Mouse (Mus musculus) embryo, embryonic 10.5 days (tissue): ENCODE data around the gene Actrt2.
A peak's percentile ranks its signal among the peaks of the same experiment; 100 is the strongest.

Experiments used
- DNase-seq: peaks from one replicate; pipeline ENCODE4 v3.0.0-alpha.2; 2015; ENCODE audit warnings: low spot score

The Actrt2 gene

DNA sequence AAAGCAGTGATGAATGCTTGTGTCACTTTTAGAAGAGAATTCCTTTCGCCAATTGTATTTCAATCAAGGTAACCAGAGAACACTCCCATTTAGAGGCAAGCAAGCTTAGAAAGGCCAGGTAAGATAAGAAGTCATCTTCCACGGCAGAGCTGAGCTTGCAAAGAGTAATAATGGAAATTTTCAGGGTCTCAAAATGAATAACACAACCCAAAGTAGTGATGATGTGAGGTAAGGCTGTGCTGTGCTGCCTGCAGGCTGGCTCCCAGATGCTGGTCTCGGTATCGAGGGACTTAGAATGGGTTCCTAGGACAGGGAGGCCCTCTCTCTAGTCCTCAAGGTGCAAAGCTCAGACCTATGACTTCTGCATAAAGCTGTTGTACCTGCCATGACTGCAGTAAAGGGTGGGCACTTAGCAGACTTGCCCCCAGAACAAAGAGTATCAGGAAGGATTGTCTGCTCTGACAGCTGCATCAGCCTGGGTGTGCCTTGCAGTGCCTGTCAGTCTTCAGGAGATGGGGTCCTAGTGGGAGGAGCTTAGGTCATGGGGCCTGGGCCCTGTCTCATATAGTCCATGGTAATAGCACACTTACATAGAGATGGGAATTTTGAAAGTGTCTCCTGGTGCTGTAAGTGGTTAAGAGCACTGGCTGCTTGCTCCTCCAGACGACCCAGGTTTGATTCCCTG, 15.5 kb upstream of the Actrt2 start:
- DNase-seq = no peak

DNA sequence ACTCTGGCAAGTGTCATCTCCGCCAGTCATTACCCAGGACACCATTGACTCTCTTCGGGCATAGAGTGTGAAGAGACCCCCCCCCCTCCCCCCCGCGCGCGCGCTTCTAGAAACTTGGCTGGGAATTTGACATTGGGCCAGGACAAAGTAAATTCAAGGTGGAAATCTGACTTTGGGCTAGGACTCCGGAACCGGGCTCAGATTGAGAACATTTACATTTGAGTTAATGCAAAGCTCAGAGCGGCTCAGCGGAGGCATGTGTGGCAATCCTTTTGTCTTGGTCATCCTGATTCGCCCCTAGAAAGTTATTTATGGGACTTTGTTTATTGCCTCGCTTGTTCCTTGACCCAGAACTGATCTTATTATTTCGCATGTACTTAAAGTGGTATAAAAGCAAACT, 14.6 kb upstream of the Actrt2 start:
- no peak for DNase-seq

DNA sequence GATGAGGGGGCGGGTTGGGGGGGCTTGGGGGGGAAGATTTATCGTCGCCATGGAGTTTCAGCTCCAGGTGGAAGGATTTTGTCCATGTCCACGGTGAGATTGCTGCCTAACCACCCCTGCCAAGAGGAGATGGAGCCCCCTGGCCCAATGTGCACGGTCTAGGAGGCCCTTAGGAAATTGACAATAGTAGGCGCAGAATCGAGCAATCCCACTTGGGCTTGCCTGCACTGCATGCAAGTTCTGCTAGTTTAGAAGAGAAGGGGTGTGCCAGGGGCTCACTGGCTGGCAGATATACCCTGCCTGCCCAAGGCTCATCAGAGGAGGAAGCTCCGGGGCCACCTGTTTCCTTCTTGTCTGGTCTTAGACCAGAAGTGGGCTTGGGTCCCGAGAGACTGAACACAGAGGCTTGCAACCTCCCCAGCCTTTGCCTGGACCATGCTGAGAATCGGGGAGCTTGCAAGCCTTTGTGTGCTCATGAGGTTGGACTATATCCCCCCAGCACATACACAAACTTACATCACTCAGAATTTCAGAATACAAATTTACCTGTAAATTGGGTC, 7.9 kb upstream of the Actrt2 start:
- DNase-seq = no peak

DNA sequence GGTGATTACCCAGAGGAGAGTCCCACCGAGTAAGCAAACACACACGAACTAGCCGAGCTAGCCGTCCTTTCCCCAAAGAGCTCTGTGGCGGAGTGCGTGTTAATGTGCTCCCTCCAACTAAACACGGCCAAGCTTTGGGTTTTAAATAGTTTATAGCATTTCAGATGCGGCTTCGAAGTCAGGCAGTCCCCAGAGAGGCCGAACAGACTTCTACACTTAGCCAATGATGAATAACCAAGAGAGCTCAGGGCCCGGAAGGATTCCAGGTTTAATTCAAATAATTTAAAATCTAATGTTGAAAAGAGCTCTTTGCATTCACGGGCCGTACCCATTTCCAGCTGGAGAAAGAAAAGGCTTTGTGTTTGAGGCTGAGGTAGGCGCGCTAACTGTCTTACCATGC, 7.3 kb upstream of the Actrt2 start:
- DNase-seq = no peak

DNA sequence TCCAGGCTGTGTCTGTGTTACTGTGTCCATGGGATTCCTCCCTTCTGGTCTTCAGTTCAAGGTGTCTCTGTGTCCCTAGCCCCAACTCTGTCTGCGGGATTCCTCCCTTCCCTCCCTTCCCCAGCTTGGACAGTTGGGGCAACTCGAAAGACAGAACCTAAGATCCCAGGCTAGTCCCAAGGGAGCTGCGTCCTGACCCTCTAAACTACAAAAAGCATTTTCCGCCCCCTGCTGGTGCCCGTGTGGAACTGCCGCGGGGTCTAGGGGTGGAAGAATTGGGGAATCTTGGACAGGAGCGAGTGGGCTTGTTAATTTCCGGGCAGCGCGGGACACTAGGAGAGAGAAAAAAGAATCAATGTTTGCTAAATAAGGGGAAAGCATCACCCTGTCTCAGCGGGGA, 6.9 kb upstream of the Actrt2 start:
- DNase-seq = peak; percentile 90

DNA sequence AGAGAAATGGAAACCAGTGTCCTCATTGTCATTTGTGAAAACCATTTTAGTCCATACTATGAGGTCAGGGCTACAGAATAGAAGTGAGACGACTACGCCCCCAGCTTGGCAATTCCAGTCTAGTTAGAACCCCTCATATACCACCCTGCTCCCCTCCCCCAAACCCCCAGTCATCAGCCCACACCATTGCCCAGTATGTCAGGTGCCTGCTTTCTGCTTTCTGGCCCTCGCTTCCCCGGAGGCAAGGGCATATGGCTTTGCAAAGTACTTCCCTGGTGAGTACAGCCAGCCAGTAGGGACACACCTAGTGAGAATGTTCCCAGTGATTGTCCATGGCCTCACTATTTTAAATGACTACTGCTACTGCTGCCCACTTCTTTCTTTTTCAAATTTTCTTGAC, 6.3 kb upstream of the Actrt2 start:
- DNase-seq = no peak

DNA sequence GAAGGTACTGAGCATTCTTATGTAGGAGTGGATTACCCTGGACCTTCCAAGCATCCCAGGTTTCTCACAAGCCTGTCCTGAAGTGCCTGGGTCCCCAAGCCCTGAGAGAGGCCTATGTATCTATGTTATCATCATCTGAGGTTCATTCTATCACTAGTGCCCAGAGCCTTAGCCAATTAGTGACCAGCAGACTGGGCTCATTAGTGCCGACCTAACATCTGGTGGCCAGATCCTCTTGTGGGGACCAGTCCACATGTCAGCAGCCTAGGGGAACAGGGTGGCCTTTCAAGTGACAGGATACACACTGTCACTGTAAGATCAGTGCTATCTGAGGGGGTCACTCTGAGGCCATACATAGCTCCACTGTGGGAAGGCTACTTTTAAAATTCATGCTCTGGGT, 4.4 kb upstream of the Actrt2 start:
- DNase-seq = no peak

DNA sequence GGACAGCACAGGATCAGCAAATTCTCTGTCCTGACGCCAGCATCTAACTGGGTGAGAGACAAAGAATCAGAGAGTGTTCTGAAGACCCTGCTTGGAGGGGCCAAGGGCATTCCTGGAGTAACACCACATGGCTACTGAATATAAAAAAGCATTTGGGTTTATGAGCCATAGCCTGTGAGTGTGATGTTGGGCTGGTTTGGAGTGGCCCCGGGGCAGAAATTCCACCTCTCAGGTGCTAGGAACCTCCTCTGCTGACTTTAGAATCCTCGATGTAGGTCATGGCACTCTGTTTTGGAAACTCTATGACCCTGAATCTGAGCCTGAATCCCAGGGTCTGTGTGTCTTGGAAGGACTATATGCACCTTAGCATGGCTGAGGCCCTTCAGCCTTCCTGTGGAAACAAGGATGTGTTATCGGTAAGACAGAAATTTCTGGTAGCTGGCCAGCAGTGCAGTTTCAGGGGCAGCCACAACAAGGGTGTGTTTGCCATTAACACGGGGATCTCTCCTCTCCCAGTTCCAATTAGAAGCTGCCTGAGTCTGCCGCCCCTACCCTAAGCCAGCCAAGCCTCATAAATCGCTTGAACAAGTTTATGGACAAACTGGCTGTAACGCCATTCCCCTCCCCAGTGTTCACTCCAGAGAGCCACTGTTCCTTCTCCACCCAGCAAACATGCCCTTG, 3.7 kb upstream of the Actrt2 start:
- DNase-seq = no peak

DNA sequence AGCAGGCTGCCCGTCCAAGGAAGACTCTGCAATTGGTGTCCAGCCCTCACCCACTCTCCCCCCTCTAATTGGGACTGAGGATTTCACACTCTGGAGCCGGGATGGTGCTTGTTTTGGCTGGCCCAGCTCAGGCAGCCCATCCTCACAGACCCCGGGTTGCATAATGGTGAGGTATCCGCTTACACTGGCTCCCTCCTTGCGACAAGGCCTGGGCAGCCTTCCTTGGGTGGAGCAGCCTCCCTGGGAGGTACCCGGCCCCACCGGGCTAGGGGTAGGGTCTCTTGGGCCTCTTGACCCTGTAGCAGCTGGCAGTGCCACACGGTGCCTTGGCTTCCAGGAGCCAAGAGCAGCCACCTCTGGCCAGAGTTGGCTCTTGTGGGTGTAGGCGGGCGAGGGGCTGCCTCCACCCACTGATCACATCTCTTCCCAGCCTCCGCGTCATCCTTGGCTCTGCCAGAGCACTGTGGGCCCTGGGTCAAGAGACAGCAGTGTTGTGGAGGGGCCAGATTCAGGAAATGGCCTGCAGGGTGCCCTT, 4.9 kb downstream of the Actrt2 start:
- no peak for DNase-seq

DNA sequence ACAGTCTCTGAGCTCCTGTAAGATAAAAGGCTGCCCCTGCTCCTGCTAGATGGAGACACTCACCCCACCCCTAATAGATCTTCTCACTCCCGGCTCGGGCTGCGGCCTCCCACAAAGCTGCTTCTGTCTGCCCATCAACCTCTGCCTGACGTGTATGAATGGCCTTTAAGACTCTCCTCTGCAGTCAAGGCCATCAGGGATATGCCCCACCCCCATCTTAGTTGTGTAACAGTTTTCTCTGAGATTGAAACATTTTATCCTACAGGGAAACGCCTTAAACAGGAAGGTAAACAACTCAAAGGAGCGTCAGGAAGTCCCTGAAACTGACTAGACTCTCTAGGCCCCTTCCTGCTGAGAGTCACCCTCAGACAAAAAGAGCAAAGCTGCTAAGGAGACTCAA, 6.4 kb downstream of the Actrt2 start:
- peak; percentile 34 for DNase-seq

DNA sequence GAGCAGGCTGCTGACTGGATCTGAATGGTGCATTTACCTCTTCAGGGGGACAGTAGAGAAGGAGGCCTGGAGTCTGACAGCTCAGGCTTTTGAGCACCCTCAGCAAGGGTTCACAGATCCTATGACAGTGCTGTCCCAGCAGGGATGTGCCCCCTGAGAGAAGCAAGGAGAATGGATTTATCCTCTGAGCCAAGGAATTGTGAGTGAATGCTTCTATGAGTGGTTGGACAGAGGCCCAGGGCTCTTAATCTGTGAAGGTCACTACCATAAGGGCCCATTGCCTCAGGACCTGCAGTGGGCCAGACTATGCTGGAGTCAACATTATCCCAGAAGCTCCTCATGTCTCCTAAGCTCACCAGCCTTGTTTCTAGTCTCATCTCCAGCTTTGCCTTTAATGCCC, 7.6 kb downstream of the Actrt2 start:
- DNase-seq = no peak

DNA sequence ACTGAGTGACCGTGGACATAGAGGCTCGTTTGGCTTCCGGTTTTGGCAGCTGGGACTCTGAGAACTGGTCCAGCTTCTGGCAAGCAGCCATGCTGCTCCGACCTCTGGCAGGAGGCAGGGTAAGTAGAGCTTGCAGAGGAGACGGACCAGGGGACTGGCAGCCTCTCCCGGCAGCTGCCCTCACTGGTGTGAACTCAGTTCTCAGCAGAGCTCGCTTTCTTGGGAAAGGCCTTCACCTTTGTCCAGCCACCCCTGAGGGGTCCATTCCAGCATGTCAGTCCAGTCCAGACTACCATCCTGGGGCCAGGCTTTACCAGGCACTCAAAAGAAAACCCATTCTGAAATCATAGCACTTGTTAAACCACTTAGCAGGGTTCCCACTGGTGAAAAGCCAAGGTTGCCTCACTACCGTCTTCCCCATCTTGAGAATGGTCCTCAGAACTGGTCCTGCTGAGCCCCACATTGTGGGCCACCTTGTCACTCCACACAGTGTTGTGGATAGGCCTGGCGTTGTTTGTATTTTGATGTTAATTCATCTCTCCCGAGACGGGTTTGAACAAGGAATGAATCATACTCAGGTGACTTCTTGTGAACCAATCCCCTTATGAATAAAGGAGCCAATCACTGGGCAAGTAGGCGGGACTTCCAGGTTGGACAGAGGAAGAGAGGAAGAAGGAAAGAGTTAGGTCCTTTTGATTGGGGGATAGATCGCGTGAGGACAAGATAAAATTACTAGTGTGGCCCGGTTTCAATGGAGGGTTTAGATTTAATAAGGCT, 12.3 kb downstream of the Actrt2 start:
- no peak for DNase-seq

DNA sequence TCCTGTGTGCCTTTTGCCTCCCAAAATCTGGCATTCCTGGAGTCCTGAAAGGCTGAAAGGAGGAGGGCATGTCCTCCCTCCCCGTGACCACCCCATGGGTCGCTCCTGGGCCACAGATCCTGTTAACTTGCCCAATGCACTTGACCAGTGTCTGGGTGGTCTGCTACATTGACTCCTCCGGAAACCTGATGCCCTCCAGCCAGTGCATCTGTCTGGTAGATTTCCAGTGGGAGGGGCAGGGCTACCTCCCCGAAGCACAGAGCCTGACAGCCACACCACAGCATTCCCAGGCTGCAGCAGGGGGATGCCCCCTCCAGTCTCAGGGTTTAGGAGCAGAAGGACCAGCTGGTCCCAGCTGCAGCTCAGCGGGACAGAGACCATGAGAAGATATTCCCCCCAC, 15.2 kb downstream of the Actrt2 start:
- DNase-seq = peak; percentile 62

DNA sequence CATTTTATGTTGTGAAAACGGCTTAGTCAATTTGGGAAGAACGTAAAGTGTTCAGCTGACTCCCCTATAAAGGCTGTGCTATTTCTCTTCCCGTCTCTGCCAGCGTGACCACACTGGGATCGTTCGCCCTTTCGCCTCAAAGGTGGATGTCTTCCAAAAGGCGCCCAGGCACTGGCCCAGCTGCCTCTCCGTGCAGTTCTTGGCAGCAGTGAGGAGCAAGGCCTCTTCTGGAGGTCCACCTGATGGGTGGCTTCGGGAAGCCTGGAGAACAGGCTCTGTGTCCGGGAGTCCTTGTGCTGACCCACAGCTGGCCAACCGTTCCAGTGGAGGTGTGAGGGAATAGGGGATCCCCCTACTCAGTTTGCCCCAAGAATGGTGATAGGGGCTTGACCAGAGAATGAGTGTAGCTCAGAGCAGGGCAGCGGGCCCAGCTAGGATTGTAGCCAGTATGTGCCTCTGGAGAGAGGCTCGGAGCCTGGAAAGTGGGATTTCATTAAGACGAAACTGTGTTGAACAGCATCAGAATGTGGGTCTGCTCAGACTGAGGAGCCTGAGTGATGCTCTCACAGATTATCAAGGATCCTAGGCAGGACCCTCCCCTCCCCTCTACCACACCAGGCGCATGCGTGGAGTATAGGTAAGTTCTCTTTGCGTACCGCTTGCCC, 18.5 kb downstream of the Actrt2 start:
- no peak for DNase-seq

DNA sequence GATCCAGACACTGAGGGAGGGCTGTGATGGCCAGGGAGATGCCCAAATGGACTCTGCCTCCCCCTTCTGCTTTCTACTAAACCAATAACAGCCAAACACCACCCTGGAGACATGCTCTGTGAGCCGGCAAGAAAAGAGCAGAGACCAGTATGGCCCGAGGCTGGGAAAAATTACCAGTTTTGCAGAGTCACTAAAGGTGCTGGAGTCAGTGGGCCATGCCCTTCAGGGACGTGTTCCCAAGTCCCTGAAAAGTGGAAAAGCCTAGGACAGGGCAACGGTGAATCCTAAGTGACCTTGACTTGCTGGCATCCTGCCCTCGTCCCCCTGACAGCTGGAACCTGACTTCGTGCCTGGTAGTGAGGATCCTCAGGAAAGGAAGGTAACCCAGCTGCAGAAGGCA, 25.2 kb downstream of the Actrt2 start:
- peak; percentile 22 for DNase-seq

DNA sequence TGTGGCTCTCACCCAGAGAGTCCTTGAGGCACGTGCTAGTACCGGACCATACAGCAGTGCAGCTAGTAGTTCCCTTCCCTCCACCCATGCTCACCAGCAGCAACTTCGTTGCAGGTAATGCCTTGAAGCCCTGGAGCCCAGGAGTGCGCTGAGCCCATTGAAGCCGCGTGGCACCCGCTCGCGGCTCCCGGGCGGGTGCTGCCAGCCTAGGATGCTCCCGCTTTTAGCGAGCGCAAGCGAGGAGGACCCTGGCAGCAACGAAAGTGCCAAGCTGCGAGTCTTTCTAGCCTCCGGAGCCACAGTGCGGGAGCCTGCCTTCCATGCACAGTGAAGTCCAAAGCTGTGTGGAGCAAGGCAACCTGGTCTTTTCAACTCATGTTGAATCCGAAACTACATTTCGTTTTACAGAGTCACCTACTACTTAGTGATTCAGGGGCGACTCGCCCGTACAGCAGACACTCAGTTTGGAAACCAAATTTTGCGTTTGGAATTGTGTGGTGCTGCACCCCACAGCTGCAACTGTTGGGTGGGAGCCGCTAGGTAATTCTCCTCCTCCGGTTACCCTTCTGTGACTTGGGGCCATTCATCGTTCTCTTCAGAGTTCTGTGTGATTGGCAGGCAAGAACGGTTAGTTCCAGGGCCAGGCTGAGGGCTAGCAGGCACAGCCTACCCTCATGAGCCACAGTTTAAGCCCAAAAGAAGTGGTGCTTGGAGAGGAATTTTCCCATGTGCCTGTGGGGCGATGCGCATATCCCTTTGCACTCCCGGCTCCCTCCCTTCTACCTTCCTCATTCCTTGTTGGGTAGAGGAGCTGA, 26.2 kb downstream of the Actrt2 start:
- peak; percentile 62 for DNase-seq

DNA sequence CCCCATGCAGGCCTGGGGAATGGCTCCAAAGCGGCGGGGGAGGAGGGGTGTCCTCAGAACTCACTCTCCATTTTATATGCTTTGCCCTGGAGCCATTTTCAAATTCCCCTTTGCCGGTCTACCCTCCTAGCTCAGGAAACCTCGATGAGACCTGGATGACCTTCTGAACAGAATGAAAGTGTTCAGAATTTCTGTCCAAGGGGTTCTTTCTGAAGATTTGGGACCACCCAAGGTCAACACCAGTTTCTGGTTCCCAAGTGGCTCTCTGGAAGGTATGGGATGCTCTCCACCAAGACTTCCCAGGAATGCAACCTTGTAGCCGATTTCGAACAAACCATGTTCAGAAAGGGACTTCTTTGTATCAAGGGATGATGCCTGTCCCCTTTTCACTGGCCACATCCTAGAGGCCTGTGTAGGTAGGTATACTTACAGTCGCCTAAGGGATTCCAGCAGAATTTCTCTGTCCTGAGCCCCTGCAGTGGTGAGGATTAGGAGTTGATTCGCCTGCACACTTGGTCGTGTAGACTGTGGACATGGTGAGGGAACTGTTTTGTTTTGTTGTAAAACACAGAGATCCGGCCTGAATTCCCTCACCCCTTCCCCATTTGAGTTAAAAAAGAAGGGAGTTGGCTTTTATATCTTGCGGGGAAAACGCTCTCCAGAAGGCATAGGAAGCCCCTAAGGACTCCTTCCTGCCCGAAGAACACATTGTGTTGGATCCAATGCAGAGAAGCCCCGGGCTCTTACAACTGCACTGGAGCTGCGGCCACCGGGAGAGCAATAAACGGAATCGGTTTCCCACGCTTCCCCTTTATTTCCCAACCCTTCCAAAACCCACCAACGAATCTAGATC, 27.0 kb downstream of the Actrt2 start:
- peak; percentile 57 for DNase-seq

DNA sequence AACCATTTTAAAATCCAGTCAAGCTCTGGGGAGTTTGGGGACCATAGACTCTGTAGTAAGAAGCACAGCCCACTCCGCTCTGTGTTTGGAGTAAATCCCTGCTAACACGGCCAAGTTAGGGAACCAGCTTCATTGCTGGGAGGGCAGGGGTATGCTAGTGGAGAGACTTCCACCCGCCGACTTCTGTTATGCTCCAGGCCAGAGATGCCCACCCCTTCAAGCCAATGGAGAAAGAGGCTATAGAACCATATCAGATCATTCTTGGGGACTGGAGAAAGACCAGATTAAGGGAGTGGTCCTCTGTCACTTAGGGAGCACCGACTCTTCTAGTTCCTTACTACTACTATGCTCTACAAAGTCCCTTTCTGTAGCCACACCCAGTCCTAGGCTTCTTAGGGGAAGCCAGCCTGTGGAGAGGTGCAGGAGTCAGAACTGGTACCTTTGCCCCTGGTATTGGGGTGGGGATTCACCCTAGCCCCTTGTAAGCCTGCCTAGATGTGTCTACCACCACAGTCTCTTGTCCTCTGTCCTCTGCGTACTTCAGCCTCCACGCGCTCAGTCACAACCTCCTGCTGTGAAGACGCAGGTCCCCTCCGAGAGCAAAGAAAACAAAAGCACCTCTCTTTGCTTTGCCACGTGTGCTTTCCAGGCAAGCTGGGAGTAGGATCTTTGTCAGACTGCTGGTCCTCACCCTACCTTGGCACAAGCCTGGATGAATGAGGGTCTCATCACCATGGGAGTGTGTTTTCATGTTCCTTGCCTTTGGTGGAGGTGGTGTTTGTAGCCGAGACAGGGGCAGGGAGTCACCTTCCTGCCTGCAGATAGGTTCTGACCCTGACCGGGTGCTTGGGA, 27.9 kb downstream of the Actrt2 start:
- peak; percentile 26 for DNase-seq

DNA sequence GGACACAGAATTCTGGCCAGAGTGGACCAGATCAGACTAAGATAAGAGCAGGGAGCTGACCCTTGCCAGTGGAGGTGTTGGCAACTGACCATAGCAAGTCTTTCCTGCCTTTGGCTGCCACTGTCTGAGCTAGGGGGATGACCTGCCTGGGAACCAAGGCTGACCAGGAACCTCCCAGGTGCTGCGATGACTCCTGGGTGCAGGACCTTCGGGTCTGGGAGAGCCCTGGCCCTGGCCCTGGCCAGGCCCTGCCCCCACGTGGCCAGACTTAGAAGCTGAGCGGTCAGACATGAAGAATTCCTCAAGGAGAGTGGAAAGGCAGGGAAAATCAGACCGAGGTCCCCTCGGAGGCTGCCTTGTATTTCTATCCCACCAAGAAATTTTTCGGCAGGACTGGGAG, 28.5 kb downstream of the Actrt2 start:
- peak; percentile 77 for DNase-seq
